Mouse (Mus musculus): Measurements from ENCODE around the gene Gtpbp2. TPM values are rescaled to one million over a fixed set of nuclear protein-coding genes. Genes with fewer than 3 reads are reported as not detected.

Gene Gtpbp2
- polyA plus RNA-seq, 1 experiment from 2014 or later = 22.2 TPM

DNA sequence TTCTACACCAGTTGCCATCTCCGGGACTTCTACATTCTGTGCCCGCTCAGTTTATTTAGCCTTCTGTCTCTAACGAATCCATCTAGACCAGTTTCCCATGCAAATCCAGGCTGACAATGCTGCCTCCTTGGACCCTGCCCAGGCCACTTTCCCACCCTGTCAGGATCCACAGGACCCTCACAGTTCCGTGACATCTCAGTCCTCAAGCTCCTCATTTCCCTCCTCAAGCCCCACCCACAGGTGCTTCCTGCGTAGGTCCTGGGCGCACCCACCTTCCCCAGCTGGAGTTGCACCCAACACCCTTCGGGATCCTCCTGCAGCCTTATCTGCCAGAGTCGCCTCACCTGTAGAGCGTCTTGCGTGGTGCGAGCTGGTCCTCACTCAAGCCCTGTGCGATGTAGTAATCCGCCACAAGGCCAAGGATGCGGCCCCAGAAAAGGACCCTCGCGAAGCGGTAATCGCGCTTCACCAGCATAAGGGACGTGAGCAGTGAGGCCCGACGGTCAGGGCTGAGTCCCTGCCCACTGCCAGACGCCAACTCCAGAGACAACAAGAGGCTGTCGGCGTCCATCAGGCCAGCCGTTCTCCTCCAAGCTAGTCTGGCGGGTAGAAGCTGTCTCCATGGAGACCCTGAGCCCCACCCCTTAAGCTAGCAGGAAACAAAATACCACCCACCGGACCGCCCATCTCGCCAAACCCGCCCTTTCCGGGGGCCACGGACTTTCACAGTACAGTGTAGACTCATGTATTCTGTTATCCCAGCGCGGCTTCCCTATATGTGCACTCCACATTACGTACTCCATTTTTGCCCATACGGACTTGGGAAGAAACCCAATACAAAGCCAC, 17.0 kb upstream of the Gtpbp2 start, which contains the start of gene Rsph9:
Gene Rsph9, minus strand, starts transcription at position 639 of the 846 bp plus-strand sequence.
- 6% methylated on average over 37 of the region's 37 CpGs for WGBS
- H3K36me3 ChIP-seq (ENCODE audit: control insufficient read depth, insufficient read depth) = peaks cover 29% of the 10 kb centered on the region
- no peaks in the 10 kb centered on the region for H3K9me3 ChIP-seq (ENCODE audit: control insufficient read depth)
- TF ChIP-seq CTCF (IDR thresholded peaks at IDR 0.05; ENCODE audit: low read depth) = no peak
- ATAC-seq = peak; percentile 88
- no peak within 1 kb of the TSS for H3K27ac ChIP-seq (ENCODE audit: low read depth, low read length)
- H3K4me2 ChIP-seq (replicated peaks; ENCODE audit: low read depth) = peak within 1 kb of the TSS; percentile 72
- H3K27me3 ChIP-seq (replicated peaks; ENCODE audit: control insufficient read depth, insufficient read depth, low read length) = no peaks in the 10 kb centered on the region
- 0 out of 2 replicates have a peak within 1 kb of the TSS, but pooled peaks have one; percentile 17 for H3K9ac ChIP-seq (ENCODE audit: low read depth, low read length)
- no peaks in the 10 kb centered on the region for H3K4me1 ChIP-seq (replicated peaks; ENCODE audit: control insufficient read depth, insufficient read depth, low read length)
- H3K4me3 ChIP-seq (ENCODE audit: low read depth, low read length) = peak within 1 kb of the TSS; percentile 29

- H3K9me3 ChIP-seq (ENCODE audit: control insufficient read depth) = no peaks in the 10 kb centered on the region
Observed at GRCm38 (mm10) chr17:46152847-46153782, 7.7 kb upstream of the Gtpbp2 start, which contains the start of gene Mad2l1bp. TSS of gene Mad2l1bp (minus strand) at chr17:46153553.

GRCm38 (mm10) chr17:46154336-46154735, 6.5 kb upstream of the Gtpbp2 start:
- no peak overlapping the region for H3K27ac ChIP-seq (ENCODE audit: low read depth, low read length)
- H3K36me3 ChIP-seq (ENCODE audit: control insufficient read depth, insufficient read depth) = no peaks in the 10 kb centered on the region
- no peaks in the 10 kb centered on the region for H3K9me3 ChIP-seq (ENCODE audit: control insufficient read depth)
- H3K27me3 ChIP-seq (replicated peaks; ENCODE audit: control insufficient read depth, insufficient read depth, low read length) = no peaks in the 10 kb centered on the region
- no peak overlapping the region for H3K4me2 ChIP-seq (replicated peaks; ENCODE audit: low read depth)
- WGBS = 92% methylated on average over 3 of the region's 3 CpGs
- TF ChIP-seq CTCF (IDR thresholded peaks at IDR 0.05; ENCODE audit: low read depth) = no peak
- no peak for ATAC-seq
- H3K9ac ChIP-seq (ENCODE audit: low read depth, low read length) = no peak overlapping the region
- H3K4me3 ChIP-seq (ENCODE audit: low read depth, low read length) = no peak overlapping the region
- H3K4me1 ChIP-seq (replicated peaks; ENCODE audit: control insufficient read depth, insufficient read depth, low read length) = peaks cover 3% of the 10 kb centered on the region; the same call in 1 of the 2 replicates

More at GRCm38 (mm10) chr17:46152847-46153782, 7.7 kb upstream of the Gtpbp2 start, which contains the start of gene Mad2l1bp:
- Histone ChIP-seq H3K4me3 (ENCODE audit: low read depth, low read length) (peak within 1 kb of the TSS; percentile 72), H3K4me1 (replicated peaks; ENCODE audit: control insufficient read depth, insufficient read depth, low read length) (no peaks in the 10 kb centered on the region), H3K27me3 (replicated peaks; ENCODE audit: control insufficient read depth, insufficient read depth, low read length) (no peaks in the 10 kb centered on the region), H3K36me3 (ENCODE audit: control insufficient read depth, insufficient read depth) (peaks cover 11% of the 10 kb centered on the region; the same call in 1 of the 2 replicates), H3K27ac (ENCODE audit: low read depth, low read length) (peak within 1 kb of the TSS; percentile 80), H3K4me2 (replicated peaks; ENCODE audit: low read depth) (peak within 1 kb of the TSS; percentile 82), H3K9ac (ENCODE audit: low read depth, low read length) (peak within 1 kb of the TSS; percentile 74)
- WGBS = 2% methylated on average over 33 of the region's 33 CpGs
- TF ChIP-seq CTCF (IDR thresholded peaks at IDR 0.05; ENCODE audit: low read depth) = no peak
- ATAC-seq = peak; percentile 82

DNA sequence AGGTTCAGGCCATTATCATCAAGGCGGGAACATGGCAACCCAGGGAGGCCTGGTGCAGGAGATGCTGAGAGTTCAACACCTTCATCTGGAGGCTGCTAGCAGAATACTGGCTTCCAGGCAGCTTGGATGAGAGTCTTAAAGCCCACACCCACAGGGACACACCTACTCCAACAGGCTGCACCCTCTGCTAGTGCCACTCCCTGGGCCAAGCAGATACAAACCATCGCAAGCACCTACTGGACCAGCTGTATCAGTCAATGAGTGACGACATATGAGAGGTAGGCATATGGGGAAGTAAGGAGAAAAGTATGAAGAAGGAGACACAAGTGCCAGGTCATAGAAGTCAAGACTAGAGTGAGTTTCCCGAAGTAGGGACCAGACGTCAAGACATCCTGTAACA, 4.2 kb upstream of the Gtpbp2 start:
- 68% methylated on average over 5 of the region's 5 CpGs for WGBS

DNA sequence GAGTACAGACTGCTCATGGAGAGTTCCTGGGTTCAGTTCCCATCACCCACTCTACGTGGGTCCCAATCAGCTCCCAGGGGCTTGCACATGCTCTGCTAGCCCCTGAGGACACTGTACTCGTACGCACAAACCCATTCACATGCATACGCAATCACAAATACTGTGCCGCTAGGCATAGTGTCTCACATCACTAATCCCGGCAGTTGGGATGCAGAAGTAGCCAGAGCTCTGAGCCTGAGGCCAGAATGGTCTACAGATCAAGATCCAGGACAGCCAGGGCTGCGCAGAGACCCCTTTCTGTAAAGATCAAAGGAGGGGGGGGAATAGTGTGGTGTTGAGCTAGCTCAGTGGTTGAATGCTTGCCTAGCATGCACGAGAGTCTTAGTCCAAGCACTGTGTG, 3.7 kb upstream of the Gtpbp2 start:
- H3K27ac ChIP-seq (ENCODE audit: low read depth, low read length) = no peak overlapping the region
- WGBS = 92% methylated on average over 8 of the region's 8 CpGs
- peaks cover 7% of the 10 kb centered on the region; the same call in 1 of the 2 replicates for H3K4me1 ChIP-seq (replicated peaks; ENCODE audit: control insufficient read depth, insufficient read depth, low read length)
- no peak overlapping the region for H3K4me3 ChIP-seq (ENCODE audit: low read depth, low read length)
- H3K4me2 ChIP-seq (replicated peaks; ENCODE audit: low read depth) = no peak overlapping the region
- no peak for TF ChIP-seq CTCF (IDR thresholded peaks at IDR 0.05; ENCODE audit: low read depth)
- H3K27me3 ChIP-seq (replicated peaks; ENCODE audit: control insufficient read depth, insufficient read depth, low read length) = no peaks in the 10 kb centered on the region
- H3K9me3 ChIP-seq (ENCODE audit: control insufficient read depth) = no peaks in the 10 kb centered on the region
- no peaks in the 10 kb centered on the region for H3K36me3 ChIP-seq (ENCODE audit: control insufficient read depth, insufficient read depth)
- no peak overlapping the region for H3K9ac ChIP-seq (ENCODE audit: low read depth, low read length)
- ATAC-seq = no peak

More for the DNA sequence above, 4.2 kb upstream of the Gtpbp2 start:
- H3K36me3 ChIP-seq (ENCODE audit: control insufficient read depth, insufficient read depth) = no peaks in the 10 kb centered on the region
- no peak overlapping the region for H3K9ac ChIP-seq (ENCODE audit: low read depth, low read length)
- H3K9me3 ChIP-seq (ENCODE audit: control insufficient read depth) = no peaks in the 10 kb centered on the region
- no peak overlapping the region for H3K4me3 ChIP-seq (ENCODE audit: low read depth, low read length)
- no peak for ATAC-seq
- peaks cover 7% of the 10 kb centered on the region; the same call in 1 of the 2 replicates for H3K4me1 ChIP-seq (replicated peaks; ENCODE audit: control insufficient read depth, insufficient read depth, low read length)
- no peak overlapping the region for H3K4me2 ChIP-seq (replicated peaks; ENCODE audit: low read depth)
- H3K27ac ChIP-seq (ENCODE audit: low read depth, low read length) = no peak overlapping the region
- H3K27me3 ChIP-seq (replicated peaks; ENCODE audit: control insufficient read depth, insufficient read depth, low read length) = no peaks in the 10 kb centered on the region
- no peak for TF ChIP-seq CTCF (IDR thresholded peaks at IDR 0.05; ENCODE audit: low read depth)
